Mouse (Mus musculus) MEL (cell line): Measurements from ENCODE around the gene Hfm1. TPM values are rescaled to one million over a fixed set of nuclear protein-coding genes. Genes with fewer than 3 reads are reported as not detected.

Experiments used
- DNase-seq: peaks from one replicate; pipeline ENCODE4 v3.0.0; 2011; ENCODE audit warnings: low read depth, low spot score
- H3K27ac ChIP-seq: 2 replicates; pipeline ENCODE4 v1.5.1; 2012; ENCODE audit warnings: low read depth, mild to moderate bottlenecking, control low read depth, low read length, moderate library complexity; ENCODE audit not compliant: control insufficient read depth
- H3K27me3 ChIP-seq, 2 experiments: fragments of 150-350 bp in 1 of 2; sonication (generic) in 1 of 2; 2 replicates each; pipeline ENCODE4 v1.6.1; 2012; ENCODE audit warnings: low read length in 2 of 2, mild to moderate bottlenecking in 2 of 2, improper control_type of control experiment in 1 of 2, moderate library complexity in 1 of 2; ENCODE audit not compliant: insufficient read depth in 2 of 2, control insufficient read depth in 1 of 2
- H3K36me3 ChIP-seq, 2 experiments: 2 replicates each; pipeline ENCODE4 v1.6.1; 2012 to 2014; ENCODE audit warnings: low read length in 2 of 2, improper control_type of control experiment in 1 of 2, inconsistent platforms in 1 of 2, mild to moderate bottlenecking in 1 of 2; ENCODE audit not compliant: insufficient read depth in 2 of 2, control insufficient read depth in 1 of 2
- H3K4me1 ChIP-seq, 2 experiments: fragments of 150-350 bp in 1 of 2; sonication (generic) in 1 of 2; 2 replicates each; pipeline ENCODE4 v1.6.1; 2012; ENCODE audit warnings: low read length in 2 of 2, improper control_type of control experiment in 1 of 2, mild to moderate bottlenecking in 1 of 2; ENCODE audit not compliant: insufficient read depth in 2 of 2, control insufficient read depth in 1 of 2
- H3K4me3 ChIP-seq, 2 experiments: fragments of 150-350 bp in 1 of 2; sonication (generic) in 1 of 2; 2 replicates each; pipeline ENCODE4 v1.5.1; 2012; ENCODE audit warnings: low read depth in 2 of 2, low read length in 2 of 2, mild to moderate bottlenecking in 2 of 2, moderate library complexity in 2 of 2, control low read depth in 1 of 2, improper control_type of control experiment in 1 of 2; ENCODE audit not compliant: control insufficient read depth in 1 of 2, insufficient read depth in 1 of 2
- H3K79me2 ChIP-seq: 2 replicates; pipeline ENCODE4 v1.6.1; 2012; ENCODE audit warnings: mild to moderate bottlenecking, low read length, moderate library complexity; ENCODE audit not compliant: control insufficient read depth, poor library complexity, insufficient read depth
- H3K9ac ChIP-seq: 2 replicates; pipeline ENCODE4 v1.6.1; 2012; ENCODE audit warnings: low read depth, mild to moderate bottlenecking, control low read depth, low read length, moderate library complexity; ENCODE audit not compliant: control insufficient read depth, poor library complexity, severe bottlenecking
- H3K9me3 ChIP-seq: fragments of 150-350 bp; sonication (generic); replicated peaks from 2 replicates; pipeline ENCODE4 v1.6.1; 2012; ENCODE audit warnings: mild to moderate bottlenecking, low read length, improper control_type of control experiment, moderate library complexity; ENCODE audit not compliant: insufficient read depth
- CHD2 ChIP-seq: IDR thresholded peaks from 2 replicates; pipeline ENCODE4 v1.6.1; 2011; ENCODE audit warnings: low read length, improper control_type of control experiment
- CTCF ChIP-seq, 3 experiments: IDR thresholded peaks in 2 of 3; conservative IDR thresholded peaks in 1 of 3; 2 replicates each; pipeline ENCODE4 v1.5.1; 2011 to 2012; ENCODE audit warnings: low read length in 3 of 3, low read depth in 2 of 3, mild to moderate bottlenecking in 2 of 3, improper control_type of control experiment in 1 of 3, inconsistent platforms in 1 of 3, mixed read lengths in 1 of 3, moderate library complexity in 1 of 3; ENCODE audit not compliant: control insufficient read depth in 1 of 3, insufficient read depth in 1 of 3, poor library complexity in 1 of 3, severe bottlenecking in 1 of 3
- GABPA ChIP-seq: IDR thresholded peaks from 2 replicates; pipeline ENCODE4 v1.6.1; 2012; ENCODE audit warnings: low read depth, mild to moderate bottlenecking, inconsistent platforms, low read length, improper control_type of control experiment, moderate library complexity
- HCFC1 ChIP-seq: IDR thresholded peaks from 2 replicates; pipeline ENCODE4 v1.6.1; 2012; ENCODE audit warnings: low read depth, mild to moderate bottlenecking, inconsistent platforms, low read length, improper control_type of control experiment, moderate library complexity
- MAFK ChIP-seq: IDR thresholded peaks from 2 replicates; pipeline ENCODE4 v1.6.1; 2011; ENCODE audit warnings: low read depth, mild to moderate bottlenecking, low read length, improper control_type of control experiment, borderline replicate concordance
- MAZ ChIP-seq: IDR thresholded peaks from 2 replicates; pipeline ENCODE4 v1.6.1; 2012; ENCODE audit warnings: low read depth, mild to moderate bottlenecking, inconsistent platforms, low read length, improper control_type of control experiment
- MYB ChIP-seq: IDR thresholded peaks from 2 replicates; pipeline ENCODE4 v1.6.1; 2011; ENCODE audit warnings: mild to moderate bottlenecking, low read depth, low read length, improper control_type of control experiment
- MYC ChIP-seq: IDR thresholded peaks from 2 replicates; pipeline ENCODE4 v1.6.1; 2011; ENCODE audit warnings: low read depth, mild to moderate bottlenecking, low read length, improper control_type of control experiment, moderate library complexity
- NELFE ChIP-seq: IDR thresholded peaks from 2 replicates; pipeline ENCODE4 v1.6.1; 2011; ENCODE audit warnings: low read depth, low read length, improper control_type of control experiment
- NRF1 ChIP-seq: IDR thresholded peaks from 2 replicates; pipeline ENCODE4 v1.6.1; 2014; ENCODE audit warnings: low read depth, mild to moderate bottlenecking, inconsistent platforms, low read length, improper control_type of control experiment, moderate library complexity; ENCODE audit not compliant: poor library complexity, insufficient read depth, severe bottlenecking
- POLR2A ChIP-seq, 2 experiments: IDR thresholded peaks; 2 replicates each; pipeline ENCODE4 v1.6.1; 2011 to 2012; ENCODE audit warnings: low read length in 2 of 2, mild to moderate bottlenecking in 2 of 2, control low read depth in 1 of 2, improper control_type of control experiment in 1 of 2, low read depth in 1 of 2, moderate library complexity in 1 of 2; ENCODE audit not compliant: control insufficient read depth in 1 of 2, insufficient read depth in 1 of 2, poor library complexity in 1 of 2
- POLR2AphosphoS5 ChIP-seq: IDR thresholded peaks from 2 replicates; pipeline ENCODE4 v1.6.1; 2012; ENCODE audit warnings: low read depth, borderline replicate concordance, mild to moderate bottlenecking, inconsistent platforms, low read length, moderate library complexity, mixed read lengths
- RCOR1 ChIP-seq: IDR thresholded peaks from 2 replicates; pipeline ENCODE4 v1.6.1; 2012; ENCODE audit warnings: low read depth, mild to moderate bottlenecking, inconsistent platforms, low read length, improper control_type of control experiment
- SIN3A ChIP-seq: IDR thresholded peaks from 2 replicates; pipeline ENCODE4 v1.6.1; 2012; ENCODE audit warnings: low read length, improper control_type of control experiment, inconsistent platforms
- TAL1 ChIP-seq: IDR thresholded peaks from 2 replicates; pipeline ENCODE4 v1.6.1; 2012; ENCODE audit warnings: mild to moderate bottlenecking, inconsistent platforms, low read length, moderate library complexity, mixed read lengths
- TBP ChIP-seq: IDR thresholded peaks from 2 replicates; pipeline ENCODE4 v1.8.0; 2011; ENCODE audit warnings: low read depth, low read length, improper control_type of control experiment
- TCF12 ChIP-seq: IDR thresholded peaks from 2 replicates; pipeline ENCODE4 v1.6.1; 2014; ENCODE audit warnings: low read depth, mild to moderate bottlenecking, inconsistent platforms, low read length, improper control_type of control experiment, moderate library complexity
- USF1 ChIP-seq: IDR thresholded peaks from 2 replicates; pipeline ENCODE4 v1.6.1; 2014; ENCODE audit warnings: low read depth, mild to moderate bottlenecking, inconsistent platforms, low read length, improper control_type of control experiment, moderate library complexity
- ZC3H11A ChIP-seq: IDR thresholded peaks from 2 replicates; pipeline ENCODE4 v1.6.1; 2012; ENCODE audit warnings: low read depth, mild to moderate bottlenecking, inconsistent platforms, low read length, improper control_type of control experiment
- ZKSCAN1 ChIP-seq: IDR thresholded peaks from 2 replicates; pipeline ENCODE4 v1.6.1; 2012; ENCODE audit warnings: low read depth, mild to moderate bottlenecking, inconsistent platforms, low read length, improper control_type of control experiment, moderate library complexity
- ZMIZ1 ChIP-seq: IDR thresholded peaks from 2 replicates; pipeline ENCODE4 v1.6.1; 2012; ENCODE audit warnings: low read depth, mild to moderate bottlenecking, inconsistent platforms, low read length, improper control_type of control experiment, moderate library complexity
- polyA plus RNA-seq, 2 experiments: library from polyadenylated mRNA; stranded (reverse) in 1 of 2; unstranded in 1 of 2; fragments of >175 nt in 1 of 2; fragments of >200 nt in 1 of 2; gene quantifications; 2 replicates each; pipeline versions ENCODE4 v1.2.1 to v1.2.4; 2012; ENCODE audit warnings: low replicate concordance in 2 of 2, low read depth in 1 of 2; ENCODE audit not compliant: insufficient read length in 2 of 2, insufficient read depth in 1 of 2, missing spikeins in 1 of 2
- total RNA-seq: library from RNA; depleted of rRNA; stranded (reverse); fragments of 300-350 nt; gene quantifications from 2 replicates; pipeline ENCODE4 v1.2.3, GENCODE M21; 2012

Gene Hfm1
- total and polyA plus RNA-seq, 3 experiments = not detected

DNA sequence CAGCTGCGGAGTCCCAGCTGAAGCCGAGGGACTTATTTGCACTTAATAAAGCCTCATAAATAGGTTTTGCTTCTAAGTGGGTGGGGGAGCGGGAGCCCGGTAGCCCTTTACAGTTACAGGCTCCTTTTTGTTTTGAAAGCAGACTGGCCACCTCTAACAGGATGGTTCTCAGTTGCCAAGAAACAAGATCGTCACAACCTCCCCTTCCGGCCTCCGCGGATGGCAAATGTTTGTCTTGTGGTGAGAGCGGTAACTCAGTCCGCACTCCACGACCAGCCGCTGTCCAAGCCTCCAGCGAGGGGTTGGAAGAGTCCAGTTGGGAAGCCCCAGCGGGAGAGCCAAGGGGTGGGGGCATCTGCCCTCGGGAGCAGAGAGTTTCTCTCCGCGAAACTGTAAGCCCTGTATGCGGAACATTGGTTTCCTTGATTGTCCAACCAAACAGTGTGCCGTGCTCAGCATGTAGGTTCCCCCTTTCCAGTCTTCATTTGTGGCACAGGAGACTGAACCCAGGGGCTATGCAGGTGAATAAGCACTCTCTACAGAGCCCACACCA is 100.7 kb downstream of the Hfm1 start:
- H3K9ac ChIP-seq = no peak overlapping the region
- TF ChIP-seq CHD2 (no peak), NELFE (no peak)
- no peaks in the 10 kb centered on the region for H3K79me2 ChIP-seq
- H3K27ac ChIP-seq = no peak overlapping the region
- no peak overlapping the region for H3K4me3 ChIP-seq
- no peaks in the 10 kb centered on the region for H3K36me3 ChIP-seq
- no peaks in the 10 kb centered on the region for H3K9me3 ChIP-seq
- peaks cover 0 to 2% of the 10 kb centered on the region in 2 experiments; a peak in 3 of 4 replicates for H3K27me3 ChIP-seq
- DNase-seq = no peak
- no peaks in the 10 kb centered on the region for H3K4me1 ChIP-seq

DNA sequence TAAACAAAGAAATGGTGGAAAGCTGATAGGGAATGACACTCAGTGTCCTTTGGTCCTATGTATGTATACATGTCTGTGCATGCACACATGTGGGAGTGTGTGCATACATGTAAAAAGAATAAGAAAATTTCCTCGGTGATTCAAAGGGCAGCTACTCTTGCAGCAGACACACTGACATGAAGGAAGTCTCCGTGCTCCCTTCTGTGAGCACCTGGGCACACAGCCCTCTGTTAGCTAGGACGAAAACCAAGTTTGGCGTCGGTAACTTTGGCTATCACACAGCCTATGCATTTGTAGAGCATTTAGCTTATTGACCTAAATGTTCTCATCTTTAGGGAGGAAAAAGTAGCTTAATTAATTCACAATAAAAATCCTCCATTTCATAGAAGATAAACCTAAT is 101.4 kb downstream of the Hfm1 start:
- TF ChIP-seq ZKSCAN1 (no peak), TBP (no peak), MYB (no peak), POLR2A (IDR thresholded peaks at IDR 0.05; ENCODE audit: control insufficient read depth in 1 of 2, insufficient read depth in 1 of 2, low read depth in 1 of 2, low read length in 2 of 2, poor library complexity in 1 of 2) (no peak), RCOR1 (no peak), MAFK (no peak), HCFC1 (no peak), MAZ (no peak), MYC (no peak), CTCF (IDR thresholded peaks at IDR 0.05 in 2 of 3, conservative IDR thresholded peaks at IDR 0.05 in 1 of 3; ENCODE audit: control insufficient read depth in 1 of 3, insufficient read depth in 1 of 3, low read depth in 2 of 3, low read length in 3 of 3, poor library complexity in 1 of 3, severe bottlenecking in 1 of 3) (no peak), ZMIZ1 (no peak), NRF1 (no peak), POLR2AphosphoS5 (no peak), TCF12 (no peak), SIN3A (no peak), GABPA (no peak), USF1 (no peak), TAL1 (no peak), ZC3H11A (no peak)
- no peaks in the 10 kb centered on the region for H3K9me3 ChIP-seq
- H3K4me1 ChIP-seq = no peaks in the 10 kb centered on the region
- no peak overlapping the region for H3K4me3 ChIP-seq
- no peak overlapping the region for H3K27ac ChIP-seq
- H3K79me2 ChIP-seq = no peaks in the 10 kb centered on the region
- no peaks in the 10 kb centered on the region for H3K36me3 ChIP-seq
- no peak overlapping the region for H3K9ac ChIP-seq
- peaks cover 0 to 2% of the 10 kb centered on the region in 2 experiments; a peak in 3 of 4 replicates for H3K27me3 ChIP-seq
- no peak for DNase-seq
